Mouse (Mus musculus): Measurements from ENCODE around the gene Ablim1.

Ablim1 gene

DNA sequence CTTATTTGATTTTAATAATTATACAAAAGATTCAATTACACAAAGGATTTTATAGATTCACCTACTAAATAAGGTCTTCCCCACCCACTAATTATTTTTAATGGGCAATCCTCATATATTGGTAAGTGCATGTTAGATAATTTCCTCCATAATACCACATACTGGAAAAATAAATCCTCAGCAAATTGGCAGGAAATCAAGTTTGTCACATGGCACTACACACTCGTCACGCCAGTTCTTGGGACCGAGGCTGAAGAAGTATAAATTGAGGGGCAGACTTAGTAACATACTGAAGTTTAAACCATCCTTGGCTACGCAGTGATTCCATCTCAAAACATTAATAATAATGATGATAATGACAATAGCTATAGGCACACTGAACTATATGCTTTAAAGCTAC is 8.1 kb downstream of the Ablim1 start:
- no peak for DNase-seq (ENCODE audit: extremely low read depth, low read depth)

DNA sequence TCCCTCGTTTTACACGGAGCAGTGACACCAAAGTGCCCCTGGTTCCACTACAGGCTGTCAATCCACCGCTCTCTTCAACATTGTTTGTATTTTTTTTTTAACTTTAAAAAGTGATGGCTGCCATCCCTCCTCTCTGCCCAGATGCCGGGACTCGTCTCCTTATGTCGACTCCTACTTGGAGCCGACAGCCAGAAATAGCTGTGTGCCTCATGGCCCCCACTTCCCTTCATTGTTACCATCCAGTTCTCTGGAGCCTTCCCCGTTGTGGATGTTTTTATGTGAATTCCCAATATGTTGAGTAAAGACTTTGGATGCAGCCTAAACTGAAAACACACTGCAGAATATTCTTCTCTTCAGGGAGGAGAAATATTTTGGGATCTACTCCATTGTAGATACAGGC is 8.7 kb downstream of the Ablim1 start:
- no peak for DNase-seq (ENCODE audit: extremely low read depth, low read depth)

DNA sequence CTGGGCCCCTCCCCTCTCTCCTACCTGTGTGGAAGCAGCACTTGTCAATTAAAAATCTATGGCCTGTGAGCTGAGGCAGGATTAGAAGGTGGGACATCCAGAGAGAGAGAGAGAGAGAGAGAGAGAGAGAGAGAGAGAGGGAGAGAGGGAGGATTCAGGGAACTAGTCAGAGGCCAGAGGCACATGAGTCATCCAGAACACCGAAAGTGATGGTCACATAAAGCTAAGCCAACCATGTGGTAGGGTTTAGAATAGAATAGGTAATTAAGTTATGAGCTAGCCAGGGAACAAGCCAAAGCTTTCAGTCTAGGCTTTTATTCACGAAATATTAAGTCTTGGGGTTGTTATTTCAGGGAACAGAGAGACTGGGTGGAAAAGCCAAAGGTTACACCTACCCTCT is 10.1 kb downstream of the Ablim1 start:
- DNase-seq (ENCODE audit: extremely low read depth, low read depth), result no peak

DNA sequence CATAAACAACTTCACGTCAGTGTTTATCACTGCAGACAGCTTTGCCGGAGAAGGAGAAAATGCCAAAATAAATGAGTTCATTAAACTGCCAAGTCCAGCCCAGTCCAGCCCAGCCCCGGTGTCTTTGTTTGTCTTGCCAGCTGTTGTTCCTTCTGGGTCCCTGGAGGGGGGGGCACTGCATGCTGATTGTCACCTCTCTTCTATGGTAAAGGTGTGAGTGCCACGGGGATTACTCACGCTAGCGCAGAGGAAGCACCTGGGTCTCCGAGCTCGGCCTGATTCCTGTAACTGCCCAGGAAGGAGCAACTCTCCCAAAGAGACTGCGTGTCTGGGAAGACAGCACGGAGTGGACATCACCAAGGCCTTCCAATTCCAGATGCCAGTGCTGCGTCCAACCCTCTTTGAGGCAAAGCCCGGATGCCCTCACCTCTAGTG is 12.7 kb downstream of the Ablim1 start:
- DNase-seq (ENCODE audit: extremely low read depth, low read depth), result no peak

DNA sequence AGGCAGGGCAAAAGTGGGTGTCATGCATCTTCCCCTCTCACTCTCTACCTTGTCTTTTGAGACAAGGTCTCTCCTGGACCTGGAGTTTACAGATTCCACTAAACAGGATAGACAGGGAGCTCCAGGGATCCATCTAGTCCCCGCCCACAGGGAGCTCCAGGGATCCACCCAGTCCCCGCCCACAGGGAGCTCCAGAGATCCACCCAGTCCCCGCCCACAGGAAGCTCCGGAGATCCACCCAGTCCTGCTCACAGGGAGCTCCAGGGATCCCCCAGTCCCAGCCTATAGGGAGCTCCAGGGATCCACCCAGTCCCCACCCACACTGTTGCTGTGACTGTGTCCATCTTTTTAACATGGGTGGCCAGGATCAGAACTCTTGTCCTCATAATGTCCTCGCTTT is 16.7 kb downstream of the Ablim1 start:
- DNase-seq (ENCODE audit: extremely low read depth, low read depth), result no peak

DNA sequence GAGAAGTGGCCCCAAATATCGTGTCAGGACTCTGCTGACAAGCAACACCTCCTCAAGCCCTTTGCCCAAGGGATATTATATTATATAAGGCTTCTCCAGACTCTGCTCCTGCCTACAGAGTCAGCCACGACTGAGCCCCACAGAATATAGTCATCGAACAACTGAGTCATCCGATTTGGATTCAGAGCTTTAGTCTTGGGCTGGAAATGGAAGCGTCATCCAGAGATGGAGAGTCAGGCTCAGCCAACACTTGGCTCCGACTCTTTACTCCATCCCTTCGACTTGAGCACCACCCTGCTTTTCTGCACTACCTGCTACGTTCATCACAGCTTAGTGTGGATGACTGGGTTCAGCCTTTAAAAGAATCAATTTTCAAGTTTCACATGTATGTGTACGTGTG is 17.3 kb downstream of the Ablim1 start:
- no peak for DNase-seq (ENCODE audit: extremely low read depth, low read depth)

DNA sequence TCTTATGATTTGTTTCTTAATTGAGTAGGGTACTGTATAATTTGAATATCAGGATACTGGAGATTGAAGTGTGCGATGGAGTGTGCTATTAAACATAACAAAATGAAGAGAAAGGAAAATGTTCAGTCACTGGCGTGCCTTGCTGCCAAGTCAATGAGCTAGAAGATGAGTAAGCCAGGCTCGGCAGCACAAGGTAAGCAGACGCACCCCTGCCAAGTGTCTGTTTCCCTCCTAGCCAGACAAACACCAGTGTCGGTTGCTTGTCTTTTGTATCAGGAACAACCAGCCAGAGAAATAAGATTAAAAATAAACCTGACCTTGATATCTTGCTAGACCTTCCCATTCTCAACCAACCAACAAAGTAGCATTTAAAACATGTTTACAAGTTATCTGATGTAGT is 18.2 kb downstream of the Ablim1 start:
- no peak for DNase-seq (ENCODE audit: extremely low read depth, low read depth)

DNA sequence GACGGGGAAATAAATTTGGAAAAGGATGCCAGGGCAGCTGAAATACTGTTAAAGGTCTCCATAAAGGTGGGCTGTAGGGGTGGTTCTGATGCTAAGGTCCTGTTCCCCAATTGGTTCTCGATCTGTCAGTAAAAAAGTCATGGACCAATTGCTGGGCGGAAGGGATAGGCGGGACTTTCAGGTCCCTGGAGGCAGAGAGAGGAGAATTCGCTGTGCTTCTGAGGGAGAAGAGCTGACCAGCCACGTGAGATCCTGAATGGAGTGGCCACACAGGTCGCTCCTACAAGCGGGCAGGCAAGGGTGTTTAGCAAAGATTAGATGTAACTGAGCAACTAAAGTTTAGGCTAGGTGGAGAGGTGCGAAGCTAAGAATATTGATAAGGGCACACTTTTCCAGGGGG is 19.2 kb downstream of the Ablim1 start:
- DNase-seq (ENCODE audit: extremely low read depth, low read depth), result no peak

DNA sequence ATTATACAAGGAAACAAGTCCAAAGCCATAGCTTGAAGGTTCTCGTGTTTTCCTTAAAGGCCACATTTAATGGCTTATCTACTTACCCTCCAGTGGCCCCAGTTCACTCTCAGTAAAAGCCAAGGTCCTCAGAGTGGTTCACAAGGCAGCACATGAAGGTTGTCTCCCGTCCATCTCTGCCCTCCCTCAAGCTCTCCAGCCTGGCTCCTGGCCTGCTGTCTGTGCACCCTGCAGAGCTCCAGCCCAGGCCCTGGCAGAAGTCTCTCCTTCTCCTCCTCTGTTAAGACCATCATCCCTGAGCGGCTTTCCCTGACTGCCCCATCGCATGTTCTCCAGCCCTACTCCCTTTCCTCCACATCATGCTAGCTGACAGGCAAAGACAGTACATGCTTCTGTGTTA is 20.4 kb downstream of the Ablim1 start:
- DNase-seq (ENCODE audit: extremely low read depth, low read depth), result no peak

DNA sequence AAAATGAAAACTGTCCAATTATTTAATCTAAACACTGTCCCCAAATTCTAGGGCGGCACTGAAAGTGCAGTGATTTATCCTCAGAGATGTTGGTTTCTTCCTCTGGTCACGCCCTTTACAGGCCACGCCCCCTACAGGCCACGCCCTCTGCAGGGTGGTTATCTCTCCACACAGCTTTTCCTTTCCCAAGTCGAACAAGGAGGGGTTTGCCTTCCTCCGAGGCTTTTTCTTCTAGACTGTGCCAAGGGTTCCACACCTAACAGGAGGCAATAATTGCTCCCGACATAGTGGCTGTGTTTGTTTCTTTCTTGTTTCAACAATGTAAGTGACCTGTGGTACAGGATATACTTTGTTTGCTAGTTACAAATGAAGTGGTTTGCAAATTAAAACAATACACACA is 21.0 kb downstream of the Ablim1 start:
- peak; percentile 26 for DNase-seq (ENCODE audit: extremely low read depth, low read depth)

DNA sequence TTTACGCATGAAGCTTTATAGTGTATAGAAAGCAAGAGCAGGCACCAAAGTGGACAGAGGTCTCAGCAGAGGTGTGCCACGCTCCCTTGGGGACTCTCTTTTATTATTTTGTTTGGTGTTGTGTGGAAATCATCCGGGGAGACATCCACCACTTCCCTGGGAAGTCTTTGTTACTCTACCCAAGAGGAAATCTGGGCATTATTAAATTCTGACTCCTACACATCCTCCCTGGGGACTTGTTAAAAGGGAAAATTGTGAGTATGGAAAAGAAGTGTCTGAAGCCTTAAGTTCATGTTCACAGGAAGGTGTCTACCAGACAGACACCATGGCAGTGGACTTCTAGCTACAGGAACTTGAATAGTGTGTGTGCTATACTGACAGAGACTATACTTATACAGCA is 31.4 kb downstream of the Ablim1 start:
- DNase-seq (ENCODE audit: extremely low read depth, low read depth), result no peak

DNA sequence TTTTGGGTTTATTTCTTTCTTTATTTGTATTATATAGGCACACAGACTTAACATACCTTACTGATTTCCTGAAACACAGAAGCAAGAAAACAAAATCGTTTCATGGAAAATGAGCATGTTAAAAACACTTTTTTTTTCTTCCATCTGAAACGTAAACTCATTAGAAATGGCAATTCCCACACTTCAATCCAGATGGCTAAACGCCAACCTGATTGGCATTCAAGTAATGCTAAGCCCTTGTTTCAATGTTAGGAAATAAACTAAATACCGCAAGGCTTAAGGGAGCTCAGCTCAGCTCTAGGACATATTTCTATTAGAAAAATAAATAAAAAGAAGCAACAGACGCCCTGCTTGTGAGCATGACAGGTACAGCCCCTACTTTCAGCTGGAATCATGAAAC is 32.1 kb downstream of the Ablim1 start:
- no peak for DNase-seq (ENCODE audit: extremely low read depth, low read depth)

DNA sequence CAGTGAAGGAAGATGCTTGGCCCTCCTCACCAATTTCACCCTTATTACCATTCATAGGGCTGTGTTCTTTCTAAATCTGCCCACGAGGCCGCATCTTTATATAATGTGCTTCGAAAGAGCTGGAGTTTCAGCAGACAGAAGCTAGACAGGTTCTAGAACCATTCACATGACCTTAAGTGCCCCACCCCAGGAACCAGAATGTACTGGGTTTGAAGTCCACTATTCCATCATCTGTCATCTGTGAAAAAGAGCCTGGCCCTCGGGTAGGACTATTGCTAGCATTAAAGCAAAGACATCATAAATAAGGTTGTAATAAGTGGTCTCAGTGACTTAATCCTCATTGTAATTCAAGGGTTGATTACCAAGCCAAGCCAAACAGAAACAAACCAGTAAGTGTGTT is 35.1 kb downstream of the Ablim1 start:
- no peak for DNase-seq (ENCODE audit: extremely low read depth, low read depth)

DNA sequence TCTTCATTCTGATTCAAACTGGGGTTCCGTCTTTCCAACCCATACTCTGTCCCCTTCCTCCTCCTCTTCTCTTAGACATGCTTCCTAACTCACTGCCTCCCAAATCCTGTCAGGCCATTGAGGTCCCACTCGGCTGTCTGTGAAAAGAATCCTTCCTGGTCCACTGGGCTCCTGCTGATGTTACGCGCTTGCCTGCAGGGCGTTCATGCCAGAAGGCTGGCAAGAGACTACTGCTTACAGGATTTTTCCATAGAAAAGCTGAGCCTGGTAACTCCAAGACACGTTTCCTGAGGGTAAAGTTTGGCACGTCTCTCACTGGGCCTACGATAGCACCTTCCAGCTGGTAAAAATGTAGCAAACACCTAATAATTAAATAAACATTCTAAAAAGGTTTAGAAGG is 36.5 kb downstream of the Ablim1 start:
- DNase-seq (ENCODE audit: extremely low read depth, low read depth), result no peak

DNA sequence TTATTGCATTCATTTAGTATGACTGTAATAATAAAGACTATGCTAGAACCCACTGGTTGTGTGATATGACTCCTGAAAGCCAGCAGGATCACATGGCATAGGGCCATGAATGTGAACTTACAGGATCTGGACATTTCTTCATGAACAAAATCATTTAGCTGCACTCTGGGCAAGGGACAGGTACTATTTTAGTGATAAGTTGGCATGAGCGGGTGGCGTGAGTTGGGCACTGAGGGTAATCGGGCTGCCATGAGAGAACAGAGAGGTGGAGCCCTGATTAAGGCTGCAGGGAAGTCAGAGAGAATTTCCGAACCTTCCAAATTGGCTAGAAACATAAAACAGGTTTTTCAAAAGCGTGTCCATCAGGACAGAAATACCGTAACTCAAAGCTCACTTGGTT is 37.7 kb downstream of the Ablim1 start:
- no peak for DNase-seq (ENCODE audit: extremely low read depth, low read depth)

DNA sequence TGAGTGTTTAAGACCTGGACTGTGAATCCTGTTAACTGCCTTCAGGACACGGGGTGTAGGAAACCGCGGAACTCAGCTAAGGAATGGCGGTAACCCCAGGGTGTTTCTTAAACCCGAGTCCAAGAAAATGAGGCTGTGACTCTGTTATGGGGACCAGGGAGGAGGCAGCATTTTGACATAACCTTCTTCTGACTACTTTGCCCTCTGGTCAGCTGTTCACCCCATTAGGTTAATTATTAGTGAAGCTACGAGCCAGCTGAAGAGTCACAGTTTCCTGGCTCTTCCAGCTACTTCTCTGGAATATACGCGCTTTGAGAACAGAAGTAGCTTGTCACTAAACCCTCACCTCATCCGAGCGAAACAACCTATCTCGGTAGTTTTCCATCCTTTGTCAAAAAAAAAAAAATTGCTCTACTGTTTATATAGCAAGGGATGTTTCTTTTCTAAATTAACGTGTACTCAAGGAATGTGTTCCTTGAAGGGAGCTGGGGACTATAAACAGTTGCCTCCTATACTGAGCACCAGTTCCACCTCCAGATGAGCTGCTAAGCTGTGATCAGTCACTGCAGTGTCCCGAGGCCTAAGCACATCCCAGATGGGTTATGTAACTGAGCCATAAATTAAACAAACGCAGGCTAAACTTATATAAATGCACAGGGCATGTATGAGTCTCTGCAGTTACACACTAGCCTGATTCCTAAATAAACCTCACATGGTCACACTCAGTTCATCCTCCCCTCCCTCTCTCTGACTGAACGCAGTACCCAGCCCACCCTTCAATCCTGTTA is 39.4 kb downstream of the Ablim1 start:
- DNase-seq (ENCODE audit: extremely low read depth, low read depth), result no peak

DNA sequence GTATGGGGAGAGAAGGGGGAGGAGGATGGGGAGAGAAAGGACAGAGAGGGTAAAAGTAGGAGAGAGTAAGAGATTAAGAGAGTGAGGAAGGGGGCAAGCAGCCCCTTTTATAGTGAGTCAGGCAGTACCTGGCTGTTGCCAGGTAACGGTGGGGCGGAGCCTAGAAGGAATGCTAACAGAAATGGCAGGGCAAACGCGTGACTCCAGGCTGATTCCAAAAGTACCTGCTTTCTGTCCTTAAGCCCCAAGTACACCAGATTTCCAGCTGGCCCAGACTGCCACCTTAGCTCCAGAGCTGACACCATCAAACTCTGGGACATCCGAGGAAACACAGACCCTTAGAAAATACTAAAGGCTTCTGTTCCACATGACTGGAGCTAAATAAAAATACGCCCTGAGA is 40.0 kb downstream of the Ablim1 start:
- DNase-seq (ENCODE audit: extremely low read depth, low read depth), result no peak

DNA sequence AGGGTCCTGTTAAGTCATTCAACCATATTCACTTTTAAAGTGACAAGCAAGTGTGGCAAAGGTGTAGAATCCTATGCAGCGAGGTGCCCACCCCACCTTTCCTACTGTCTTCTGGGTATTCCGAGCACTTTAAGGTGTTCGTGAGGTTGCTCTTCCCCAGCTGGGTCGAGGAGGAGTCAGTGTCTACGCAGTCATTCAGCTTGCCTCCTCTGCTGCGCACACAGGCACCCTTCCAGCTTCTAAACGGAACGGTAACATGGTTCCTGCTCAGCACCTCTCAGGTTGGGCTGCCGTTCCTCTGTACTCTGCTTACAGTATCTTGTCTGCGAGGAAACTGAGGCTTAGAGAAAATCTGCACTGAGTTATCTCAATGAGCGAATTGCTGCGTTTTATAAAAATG is 40.4 kb downstream of the Ablim1 start:
- DNase-seq (ENCODE audit: extremely low read depth, low read depth), result no peak

DNA sequence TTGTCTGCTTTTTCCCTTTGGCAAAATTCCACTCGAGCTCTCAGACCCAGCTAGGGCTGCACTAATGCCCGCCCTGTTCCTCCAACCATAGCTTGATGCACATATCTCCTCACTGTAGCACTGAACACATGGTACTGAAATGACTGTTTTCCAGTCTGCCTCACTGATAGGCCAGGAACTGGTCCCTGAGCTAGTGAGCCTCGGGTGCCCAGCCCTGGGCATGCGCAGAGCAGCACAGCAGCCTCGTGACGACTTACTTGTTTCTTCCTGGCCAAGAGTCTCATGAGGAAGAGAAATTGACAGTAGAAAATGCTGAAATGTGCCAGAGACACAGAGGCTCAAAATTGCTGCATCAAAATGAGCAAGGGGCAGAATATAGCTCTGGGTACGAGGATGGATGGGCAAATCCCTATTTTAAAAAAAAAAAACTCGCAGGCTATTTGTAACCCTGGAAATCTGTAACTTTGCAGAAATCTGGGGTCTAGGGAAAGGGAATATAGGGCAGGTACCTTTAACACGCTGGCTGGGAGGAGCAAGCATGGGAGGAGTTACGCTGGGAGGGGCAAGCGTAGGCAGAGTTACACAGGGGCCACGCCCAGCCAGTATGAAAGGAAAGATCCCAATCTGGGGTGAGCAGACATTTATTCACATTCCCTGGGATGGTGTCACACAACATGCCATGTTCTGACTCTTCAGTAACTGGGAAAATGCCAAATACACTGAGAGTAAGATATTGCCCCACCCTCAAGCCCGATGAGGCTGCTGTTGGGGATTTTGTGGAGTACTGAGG is 41.7 kb downstream of the Ablim1 start:
- no peak for DNase-seq (ENCODE audit: extremely low read depth, low read depth)

DNA sequence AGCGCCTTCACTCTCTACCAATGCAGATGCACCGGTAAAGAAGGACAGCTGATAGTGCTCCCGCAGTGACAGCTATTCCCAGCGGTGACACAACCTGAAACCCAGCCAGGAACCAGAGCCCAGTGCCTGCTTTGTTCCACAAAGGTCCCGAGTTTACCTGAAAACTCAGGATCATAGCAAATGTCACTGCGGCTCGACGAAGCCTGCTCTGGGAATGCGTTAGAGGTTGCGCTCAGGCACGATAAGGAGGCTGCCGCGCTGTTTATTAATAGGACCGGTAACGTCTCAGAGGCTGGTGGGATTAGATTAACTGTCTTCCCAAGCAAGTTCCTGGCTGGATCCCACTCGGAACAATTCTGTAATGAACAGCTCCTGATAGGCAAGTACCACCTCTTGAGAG is 43.0 kb downstream of the Ablim1 start:
- no peak for DNase-seq (ENCODE audit: extremely low read depth, low read depth)

DNA sequence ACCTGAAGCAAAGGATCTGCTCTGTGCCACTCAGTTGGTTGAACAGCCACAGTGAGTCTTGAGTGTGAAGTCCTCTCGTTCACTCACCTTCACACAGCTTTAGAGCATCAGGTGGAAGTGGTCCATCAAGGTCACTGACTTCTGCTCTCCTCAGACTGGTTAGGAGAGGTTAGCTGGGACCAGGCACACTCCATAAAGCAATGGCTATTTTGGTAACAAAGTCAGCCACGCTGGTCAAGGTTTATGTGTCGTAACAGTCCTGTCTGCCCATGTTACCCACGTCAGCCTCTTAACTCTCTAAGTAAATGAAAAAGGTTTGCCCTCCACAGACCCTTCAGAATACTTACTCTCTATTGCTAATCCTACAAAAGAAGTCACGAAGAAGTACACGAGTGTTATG is 44.0 kb downstream of the Ablim1 start:
- DNase-seq (ENCODE audit: extremely low read depth, low read depth), result no peak

DNA sequence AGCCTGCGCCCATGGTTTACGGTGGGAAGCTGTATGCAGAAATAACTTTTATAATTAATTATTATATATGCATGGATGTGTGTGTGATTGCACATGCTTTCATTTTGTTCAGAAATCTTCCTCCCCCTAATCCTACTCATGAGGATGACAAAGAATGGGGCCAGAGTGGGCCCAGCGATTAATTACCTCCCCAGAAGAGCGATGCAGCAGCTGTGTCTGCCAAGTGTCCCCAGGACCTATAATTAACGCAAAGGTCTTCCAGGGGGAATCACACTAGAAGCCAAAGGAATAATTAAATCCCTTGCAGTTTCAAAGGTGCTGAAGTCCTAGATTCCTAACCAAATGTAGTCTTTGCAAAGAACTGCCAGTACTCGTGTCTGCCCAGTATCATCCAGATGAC is 44.9 kb downstream of the Ablim1 start:
- no peak for DNase-seq (ENCODE audit: extremely low read depth, low read depth)

DNA sequence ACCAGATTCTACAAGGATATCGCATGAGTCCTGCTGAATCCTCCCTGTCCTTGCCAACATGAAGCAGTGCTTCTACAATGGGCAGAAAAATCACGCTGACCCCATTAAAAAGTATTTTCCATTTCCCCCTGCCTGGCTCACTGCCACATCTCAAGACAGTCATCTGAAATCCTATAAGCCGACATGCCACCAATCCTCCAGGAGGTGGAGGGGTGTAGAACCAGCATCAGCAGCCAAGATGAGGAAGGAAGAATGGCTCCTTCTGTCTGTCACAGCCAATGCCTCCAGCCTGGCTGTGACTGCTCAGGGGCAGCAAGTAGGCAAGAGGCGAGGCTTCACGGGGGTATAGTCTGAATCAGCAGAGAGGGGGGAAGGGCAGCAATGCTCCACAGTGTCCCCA is 47.2 kb downstream of the Ablim1 start:
- no peak for DNase-seq (ENCODE audit: extremely low read depth, low read depth)
